Mouse (Mus musculus) kidney, embryonic 14.5 days (tissue): Measurements from ENCODE around the gene Glce. TPM values are rescaled to one million over a fixed set of nuclear protein-coding genes. Genes with fewer than 3 reads are reported as not detected.

Experiments
- ATAC-seq: fragments of 200-750 bp; cut with Nextera tagmentation; 2 replicates; pipeline ENCODE4 v1.8.0; 2017; ENCODE audit warnings: moderate number of reproducible peaks, mild to moderate bottlenecking, moderate TSS enrichment, moderate library complexity; ENCODE audit not compliant: low FRiP score, low TSS enrichment
- H3K27ac ChIP-seq: fragments of 300-500 bp; sonication (generic); 2 replicates; pipeline ENCODE4 v1.5.1; 2014; ENCODE audit warnings: low read depth, mild to moderate bottlenecking, low read length, moderate library complexity, mixed read lengths
- H3K27me3 ChIP-seq: fragments of 300-500 bp; sonication (generic); 2 replicates; pipeline ENCODE4 v1.6.1; 2014; ENCODE audit warnings: mild to moderate bottlenecking, low read length; ENCODE audit not compliant: control insufficient read depth, insufficient read depth
- H3K36me3 ChIP-seq: fragments of 300-500 bp; sonication (generic); 2 replicates; pipeline ENCODE4 v1.6.1; 2014; ENCODE audit warnings: low read length, mixed read lengths; ENCODE audit not compliant: control insufficient read depth, insufficient read depth
- H3K4me1 ChIP-seq: fragments of 300-500 bp; sonication (generic); 2 replicates; pipeline ENCODE4 v1.6.1; 2014; ENCODE audit warnings: low read length, mixed read lengths; ENCODE audit not compliant: control insufficient read depth, insufficient read depth
- H3K4me2 ChIP-seq: fragments of 300-500 bp; sonication (generic); replicated peaks from 2 replicates; pipeline ENCODE4 v1.6.1; 2014; ENCODE audit warnings: low read depth, mild to moderate bottlenecking, low read length
- H3K4me3 ChIP-seq: fragments of 300-500 bp; sonication (generic); 2 replicates; pipeline ENCODE4 v1.5.1; 2014; ENCODE audit warnings: mild to moderate bottlenecking, low read length
- H3K9ac ChIP-seq: fragments of 300-500 bp; sonication (generic); 2 replicates; pipeline ENCODE4 v1.6.1; 2014; ENCODE audit warnings: low read depth, mild to moderate bottlenecking, low read length, moderate library complexity
- H3K9me3 ChIP-seq: fragments of 300-500 bp; sonication (generic); 2 replicates; pipeline ENCODE4 v1.6.1; 2016; ENCODE audit warnings: low read length; ENCODE audit not compliant: control insufficient read depth
- WGBS: fragments of 180-500 bp; shearing (Covaris S2); extraction: QIAGEN DNeasy Blood & Tissue Kit; methylation state at CpG from one replicate; pipeline ENCODE4 v1.1.7; 2014; 5-methylcytosine and 5-hydroxymethylcytosine counted together
- polyA plus RNA-seq: library from polyadenylated mRNA; unstranded; fragments of >200 nt; fragmentation: Nextera tagmentation; extraction: Ambion mirVana; gene quantifications from 2 replicates; pipeline ENCODE4 v1.2.1, GENCODE M21; 2014

The Glce gene
- polyA plus RNA-seq, 1 experiment from 2014 or later: 25.3 TPM

GRCm38 (mm10) chr9:62132005-62132782 lies 9.7 kb upstream of the Glce start:
- WGBS: 72% methylated on average over 4 of the region's 4 CpGs
- H3K36me3 ChIP-seq: no peaks in the 10 kb centered on the region
- no peak for ATAC-seq

GRCm38 (mm10) chr9:62130746-62131145 lies 8.3 kb upstream of the Glce start:
- no peaks in the 10 kb centered on the region for H3K9me3 ChIP-seq
- H3K4me2 ChIP-seq: no peak overlapping the region
- no peak for ATAC-seq
- WGBS: 82% methylated on average over 5 of the region's 5 CpGs
- H3K36me3 ChIP-seq: no peaks in the 10 kb centered on the region
- H3K9ac ChIP-seq: no peak overlapping the region
- no peak overlapping the region for H3K27ac ChIP-seq
- no peak overlapping the region for H3K4me3 ChIP-seq
- H3K27me3 ChIP-seq: no peaks in the 10 kb centered on the region
- H3K4me1 ChIP-seq: 0 out of 2 replicates have a peak, but pooled peaks cover 2% of the 10 kb centered on the region

More at GRCm38 (mm10) chr9:62132005-62132782, 9.7 kb upstream of the Glce start:
- H3K27ac ChIP-seq: no peak overlapping the region
- H3K4me2 ChIP-seq: no peak overlapping the region
- H3K4me3 ChIP-seq: no peak overlapping the region
- H3K4me1 ChIP-seq: peaks cover 3% of the 10 kb centered on the region; the same call in 1 of the 2 replicates
- no peaks in the 10 kb centered on the region for H3K27me3 ChIP-seq
- no peak overlapping the region for H3K9ac ChIP-seq
- H3K9me3 ChIP-seq: no peaks in the 10 kb centered on the region

- H3K4me1 ChIP-seq: peaks cover 7% of the 10 kb centered on the region; the same call in 1 of the 2 replicates
- H3K27me3 ChIP-seq: no peaks in the 10 kb centered on the region
- no peaks in the 10 kb centered on the region for H3K9me3 ChIP-seq
- WGBS: 89% methylated on average over 2 of the region's 2 CpGs
- H3K4me2 ChIP-seq: no peak overlapping the region
- no peak overlapping the region for H3K4me3 ChIP-seq
- H3K9ac ChIP-seq: no peak overlapping the region
- no peaks in the 10 kb centered on the region for H3K36me3 ChIP-seq
- no peak overlapping the region for H3K27ac ChIP-seq
- no peak for ATAC-seq
Measured at GRCm38 (mm10) chr9:62128056-62128455, 5.6 kb upstream of the Glce start.

- 78% methylated on average over 5 of the region's 5 CpGs for WGBS
- no peak for ATAC-seq
Measured at GRCm38 (mm10) chr9:62125986-62126575, 3.6 kb upstream of the Glce start.

GRCm38 (mm10) chr9:62124266-62124665 lies 1.8 kb upstream of the Glce start:
- H3K9me3 ChIP-seq: no peaks in the 10 kb centered on the region
- no peaks in the 10 kb centered on the region for H3K27me3 ChIP-seq
- no peak overlapping the region for H3K4me3 ChIP-seq
- no peak overlapping the region for H3K9ac ChIP-seq
- ATAC-seq: no peak
- no peak overlapping the region for H3K27ac ChIP-seq
- H3K4me1 ChIP-seq: peaks cover 7% of the 10 kb centered on the region; the same call in 1 of the 2 replicates
- H3K4me2 ChIP-seq: no peak overlapping the region
- WGBS: 84% methylated on average over 1 of the region's 1 CpGs
- H3K36me3 ChIP-seq: no peaks in the 10 kb centered on the region

More at GRCm38 (mm10) chr9:62125986-62126575, 3.6 kb upstream of the Glce start:
- Histone ChIP-seq H3K9me3 (no peaks in the 10 kb centered on the region), H3K36me3 (no peaks in the 10 kb centered on the region), H3K4me2 (no peak overlapping the region), H3K27ac (no peak overlapping the region), H3K4me3 (no peak overlapping the region), H3K27me3 (no peaks in the 10 kb centered on the region), H3K9ac (no peak overlapping the region), H3K4me1 (peaks cover 8% of the 10 kb centered on the region; the same call in 1 of the 2 replicates)

- no peak overlapping the region for H3K27ac ChIP-seq
- H3K4me1 ChIP-seq: peaks cover 7% of the 10 kb centered on the region; the same call in 1 of the 2 replicates
- H3K9ac ChIP-seq: peak overlapping the region; percentile 52; the same call in 1 of the 2 replicates
- no peak for ATAC-seq
- H3K27me3 ChIP-seq: no peaks in the 10 kb centered on the region
- H3K4me3 ChIP-seq: peak overlapping the region; percentile 78
- H3K9me3 ChIP-seq: no peaks in the 10 kb centered on the region
- WGBS: 63% methylated on average over 3 of the region's 3 CpGs
- H3K36me3 ChIP-seq: no peaks in the 10 kb centered on the region
- H3K4me2 ChIP-seq: peak overlapping the region; percentile 46
Measured at GRCm38 (mm10) chr9:62123496-62123895, 1.0 kb upstream of the Glce start.

- Histone ChIP-seq H3K4me3 (peak overlapping the region; percentile 78), H3K4me2 (peak overlapping the region; percentile 95), H3K4me1 (peaks cover 7% of the 10 kb centered on the region; the same call in 1 of the 2 replicates), H3K27ac (peak overlapping the region; percentile 73), H3K9ac (peak overlapping the region; percentile 84), H3K27me3 (no peaks in the 10 kb centered on the region), H3K9me3 (no peaks in the 10 kb centered on the region), H3K36me3 (no peaks in the 10 kb centered on the region)
- peak; percentile 44 for ATAC-seq
- WGBS: 1% methylated on average over 58 of the region's 59 CpGs
Measured at GRCm38 (mm10) chr9:62121551-62122447, 656 bp downstream of the Glce start.

- Histone ChIP-seq H3K36me3 (no peaks in the 10 kb centered on the region), H3K4me1 (peaks cover 7% of the 10 kb centered on the region; the same call in 1 of the 2 replicates), H3K4me3 (no peak overlapping the region), H3K4me2 (no peak overlapping the region), H3K9me3 (no peaks in the 10 kb centered on the region), H3K27ac (no peak overlapping the region), H3K9ac (no peak overlapping the region), H3K27me3 (no peaks in the 10 kb centered on the region)
- 55% methylated on average over 3 of the region's 3 CpGs for whole genome bisulfite sequencing
- ATAC-seq: no peak
Measured at GRCm38 (mm10) chr9:62118754-62119153, 3.7 kb downstream of the Glce start.
